In genomic region chr6:4489366-4490245, GRCm38 (mm10) we compare ENCODE assay signal across 8 mouse cellular contexts. TPM values are rescaled to one million over a fixed set of nuclear protein-coding genes. Genes with fewer than 3 reads are reported as not detected.
DNase-seq lines count a peak whose midpoint lies in the region; ATAC-seq and TF ChIP-seq lines count a peak whose summit lies in the region.

No protein-coding gene starts in this region.

- no peak overlapping the region for H3K4me3 ChIP-seq in hindbrain, postnatal 0 days (ENCODE audit: low read length)
- H3K4me3 ChIP-seq in liver, embryonic 12.5 days = no peak overlapping the region
- H3K4me3 ChIP-seq in testis, adult 2 months (ENCODE audit: control insufficient read depth, low read depth, low read length) = no peak overlapping the region

- H3K27me3 ChIP-seq in hindbrain, postnatal 0 days (ENCODE audit: insufficient read depth, low read length) = no peaks in the 10 kb centered on the region
- H3K27me3 ChIP-seq in liver, embryonic 12.5 days (replicated peaks) = no peaks in the 10 kb centered on the region
- H3K27me3 ChIP-seq in testis, adult 2 months (ENCODE audit: control insufficient read depth, insufficient read depth, low read length) = no peaks in the 10 kb centered on the region

- H3K9ac ChIP-seq in hindbrain, postnatal 0 days (replicated peaks; ENCODE audit: low read length) = no peak overlapping the region
- no peak overlapping the region for H3K9ac ChIP-seq in liver, embryonic 12.5 days

- WGBS in hindbrain, postnatal 0 days = 51% methylated on average over 6 of the region's 6 CpGs
- WGBS in liver, embryonic 12.5 days (ENCODE audit: insufficient replicate concordance) = 36% methylated on average over 6 of the region's 6 CpGs

- 0 out of 2 replicates have a peak overlapping the region, but pooled peaks have one; percentile 8 for H3K27ac ChIP-seq in hindbrain, postnatal 0 days
- peak overlapping the region; percentile 64 for H3K27ac ChIP-seq in liver, embryonic 12.5 days
- peak overlapping the region; percentile 81 for H3K27ac ChIP-seq in testis, adult 2 months (ENCODE audit: control insufficient read depth, insufficient read depth, low read depth, low read length)

- DNase-seq in left cerebral cortex, postnatal 4 days = peak; percentile 16
- DNase-seq in left cerebral cortex, adult 9 months (ENCODE audit: low spot score in 2 of 2) = no peak
- peak; percentile 31 for DNase-seq in gastrocnemius, postnatal 10 days
- peak; percentile 39 for DNase-seq in hindbrain, postnatal 0 days (ENCODE audit: low spot score)
- DNase-seq in B cell, adult 2 months = no peak
- no peak for DNase-seq in spleen, adult 18-20 months

- ATAC-seq in hindbrain, postnatal 0 days = no peak
- ATAC-seq in liver, embryonic 12.5 days = no peak

- H3K9me3 ChIP-seq in hindbrain, postnatal 0 days (ENCODE audit: low read length) = no peaks in the 10 kb centered on the region
- no peaks in the 10 kb centered on the region for H3K9me3 ChIP-seq in liver, embryonic 12.5 days (replicated peaks)

- no peak overlapping the region for H3K4me2 ChIP-seq in hindbrain, postnatal 0 days (ENCODE audit: low read depth, low read length)
- H3K4me2 ChIP-seq in liver, embryonic 12.5 days = no peak overlapping the region

- no peak for TF ChIP-seq POLR2A in testis, adult 2 months (IDR thresholded peaks at IDR 0.05; ENCODE audit: control insufficient read depth, low read depth, low read length)

- H3K36me3 ChIP-seq in hindbrain, postnatal 0 days (ENCODE audit: insufficient read depth, low read length) = no peaks in the 10 kb centered on the region
- no peaks in the 10 kb centered on the region for H3K36me3 ChIP-seq in liver, embryonic 12.5 days
- H3K36me3 ChIP-seq in testis, adult 2 months (ENCODE audit: control insufficient read depth, insufficient read depth, low read length) = no peaks in the 10 kb centered on the region

- H3K4me1 ChIP-seq in hindbrain, postnatal 0 days (ENCODE audit: insufficient read depth, low read length) = no peaks in the 10 kb centered on the region
- no peaks in the 10 kb centered on the region for H3K4me1 ChIP-seq in liver, embryonic 12.5 days
- H3K4me1 ChIP-seq in testis, adult 2 months (ENCODE audit: control insufficient read depth, insufficient read depth, low read length) = no peaks in the 10 kb centered on the region

- no peak for TF ChIP-seq CTCF in hindbrain, postnatal 0 days (IDR thresholded peaks at IDR 0.05; ENCODE audit: low read depth)
- no peak for TF ChIP-seq CTCF in testis, adult 2 months (IDR thresholded peaks at IDR 0.05; ENCODE audit: control insufficient read depth, insufficient read depth, insufficient replicate concordance, low read depth, low read length)

- intact Hi-C loops in left cerebral cortex, postnatal 4 days (cut with DNase I) = no loop called here

RNA-seq across cellular contexts. Expression of gene Col1a2, which starts 15.0 kb away (rescaled TPM):
- total RNA-seq in left cerebral cortex, postnatal 4 days (2021) = 10 to 100 TPM; 67.5 to 70.6 TPM
- 1,000 to 10,000 TPM; 2,936 to 4,479 TPM for total RNA-seq in gastrocnemius, postnatal 10 days (2021)
- 104 and 127 TPM in 2 replicates for total RNA-seq in hindbrain, postnatal 0 days (2014; rRNA removed)
- polyA plus RNA-seq in hindbrain, postnatal 0 days (2015; fragmentation: Nextera tagmentation; extraction: Ambion mirVana) = 66.9 and 83.8 TPM in 2 replicates
- 85.5 and 94.7 TPM in 2 replicates for polyA plus RNA-seq in liver, embryonic 12.5 days (2016; fragmentation: Nextera tagmentation; extraction: Ambion mirVana)
- polyA plus RNA-seq in testis, adult 2 months (2012; rRNA removed) = 23.3 and 27.5 TPM in 2 replicates

Comparison
In these comparisons a context has a peak if more than half of its experiments do, and no peak if none do; other contexts are left out.
1. DNase-seq: peak in left cerebral cortex, postnatal 4 days (single experiment), gastrocnemius, postnatal 10 days (single experiment) and hindbrain, postnatal 0 days (single experiment); none in left cerebral cortex, adult 9 months (0 of 2), B cell, adult 2 months (0 of 2) and spleen, adult 18-20 months (0 of 2).
2. H3K27ac ChIP-seq: peak in every context shown above with its lines; median percentile 81 in testis, adult 2 months; 64 in liver, embryonic 12.5 days; 8 in hindbrain, postnatal 0 days.
3. RNA of gene Col1a2, which starts 15.0 kb away (total RNA-seq): 2,936 to 4,479 TPM in gastrocnemius, postnatal 10 days; 104 to 127 TPM in hindbrain, postnatal 0 days and 67.5 to 70.6 TPM in left cerebral cortex, postnatal 4 days; every median in the first group is over 10 times any median in the second.